Mouse (Mus musculus) heart, adult 9 months (tissue): ENCODE measurements around the gene Gm21719.
"Not testable (repeated sequence)": the region's sequence is repeated elsewhere in the genome, so short reads cannot be mapped to it uniquely, and the experiment has no call there.

Source experiments
- DNase-seq, 2 experiments: peaks; one replicate each; pipeline ENCODE4 v3.0.0; 2022; ENCODE audit warnings: low spot score in 2 of 2

Gene Gm21719

GRCm38 (mm10) chrY:6682772-6683171, at the start of gene Gm21719:
Gm21719 (minus strand) TSS chrY:6682872.
- DNase-seq, result not testable (repeated sequence)
